Mouse (Mus musculus): ENCODE measurements around the gene Cacna1d.

- TF ChIP-seq CTCF (IDR thresholded peaks at IDR 0.05; ENCODE audit: low read depth, low read length) (no peak), POLR2A (IDR thresholded peaks at IDR 0.05; ENCODE audit: extremely low read depth, insufficient read depth, low read length) (no peak)
These were observed 426.4 kb downstream of the Cacna1d start for GRCm38 (mm10) chr14:30064864-30065263.

Data from liver, adult 2 months (tissue).